Mouse (Mus musculus): ENCODE measurements around the gene Prpf8. TPM values are rescaled to one million over a fixed set of nuclear protein-coding genes. Genes with fewer than 3 reads are reported as not detected.

Gene Prpf8
- 64.6 TPM for polyA plus RNA-seq (2014; fragmentation: Illumina TruSeq; extraction: RNeasy Lipid Tissue Mini Kit (QIAGEN cat#74804); ENCODE audit: low read depth, low replicate concordance)

DNA sequence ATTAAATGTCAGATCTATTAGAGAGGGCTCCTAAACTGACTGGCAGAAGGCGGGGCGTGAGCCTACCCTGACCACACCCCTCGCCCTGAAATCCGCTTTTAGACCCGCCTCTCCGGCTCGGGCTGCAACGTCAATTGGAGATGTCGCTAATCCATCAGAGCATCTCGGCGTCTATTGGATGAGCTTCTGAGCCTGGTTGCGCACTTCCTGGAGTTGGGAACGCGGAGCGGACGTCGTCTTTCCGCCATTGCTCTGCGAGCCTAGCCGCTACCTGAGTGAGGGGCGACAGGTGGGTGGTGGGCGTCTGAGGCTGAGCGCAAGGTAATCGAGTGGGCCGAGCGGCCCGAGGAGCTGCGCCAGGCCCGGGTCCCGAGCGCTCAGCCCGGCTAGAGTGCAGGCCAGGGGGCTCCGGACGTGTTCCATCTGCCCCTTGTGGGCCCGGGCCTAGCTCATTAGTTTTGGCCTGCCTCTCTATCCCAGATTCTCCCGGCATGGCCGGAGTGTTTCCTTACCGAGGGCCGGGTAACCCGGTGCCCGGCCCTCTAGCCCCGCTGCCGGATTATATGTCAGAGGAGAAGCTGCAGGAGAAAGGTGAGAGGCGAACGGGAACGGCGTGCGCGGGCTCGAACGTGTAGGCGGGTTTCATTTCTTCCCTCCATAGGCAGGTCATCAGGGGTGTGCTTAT is at the start of gene Prpf8:
Prpf8 (plus strand) TSS at position 216 of the 685 bp plus-strand sequence.

DNA sequence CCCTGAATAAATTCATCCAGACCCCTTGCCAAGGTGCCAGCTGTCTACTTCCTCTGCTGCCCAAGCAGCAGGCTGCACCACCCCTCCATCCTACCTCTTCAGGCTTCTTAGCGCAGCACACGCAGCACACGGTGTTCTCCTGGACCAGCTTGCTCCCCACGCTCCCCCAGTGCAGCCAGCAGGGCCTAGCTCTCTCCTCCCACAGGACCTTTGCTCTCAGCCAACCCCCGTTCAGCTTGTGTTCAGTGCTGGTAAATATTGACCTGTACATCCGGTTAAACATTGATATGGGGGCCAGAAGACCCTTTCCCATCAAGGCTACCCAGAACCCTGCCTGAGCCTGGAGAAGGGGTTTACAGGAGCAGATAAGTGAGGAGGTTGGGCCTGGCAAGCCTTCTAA is 47.3 kb upstream of the Prpf8 start, which contains the start of gene Serpinf2:
Serpinf2 (minus strand) TSS at position 229 of the 400 bp plus-strand sequence.

GRCm38 (mm10) chr11:75453991-75454930 is 32.4 kb upstream of the Prpf8 start, which contains the start of gene Wdr81:
Gene Wdr81, minus strand, starts transcription at chr11:75454717.

DNA sequence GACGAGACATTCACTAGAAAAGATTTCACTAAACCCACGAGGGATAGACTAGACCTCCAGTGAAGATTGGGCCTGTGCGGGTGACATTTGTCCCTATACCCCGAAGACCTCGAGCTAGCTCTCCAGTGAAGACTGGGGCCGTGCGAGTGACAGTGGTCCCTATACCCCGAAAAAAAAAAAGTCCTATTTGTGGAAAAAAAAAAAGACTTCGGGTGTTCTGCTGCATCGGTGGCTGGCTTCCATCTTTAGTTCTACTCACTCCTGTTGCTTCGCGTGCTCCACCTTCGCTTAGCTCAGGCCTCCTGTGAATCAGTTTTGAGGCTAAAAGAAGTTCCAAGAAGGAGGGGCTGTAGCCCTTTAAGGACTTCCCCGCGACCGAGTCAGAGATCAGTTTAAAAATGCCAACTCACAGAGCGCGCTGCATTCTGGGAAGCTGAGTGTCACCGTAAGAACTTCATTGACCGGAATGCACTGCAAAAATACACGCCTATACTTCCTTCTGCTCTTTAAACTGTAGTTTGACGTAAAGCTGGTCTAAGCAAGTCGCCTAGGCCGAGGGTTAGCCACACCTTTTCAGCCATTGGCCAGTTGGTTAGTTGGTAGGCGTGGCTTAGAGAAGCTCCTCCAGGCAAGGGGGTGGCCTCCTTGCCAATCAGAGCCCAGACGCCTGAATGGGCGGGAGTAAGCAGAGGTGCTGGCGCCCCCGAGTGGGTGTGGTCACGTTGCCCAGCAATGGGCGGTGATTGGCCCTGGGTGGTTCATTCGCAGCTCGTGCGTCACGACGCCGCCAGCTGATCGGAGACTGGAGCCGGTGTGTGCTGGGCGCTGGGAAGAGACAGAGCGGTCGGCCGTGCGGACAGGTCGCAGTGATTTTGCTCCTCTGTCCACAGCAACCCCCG is 25.5 kb upstream of the Prpf8 start, which contains the start of gene Tlcd2:
Tlcd2 (plus strand) TSS at position 872 of the 899 bp plus-strand sequence.

DNA sequence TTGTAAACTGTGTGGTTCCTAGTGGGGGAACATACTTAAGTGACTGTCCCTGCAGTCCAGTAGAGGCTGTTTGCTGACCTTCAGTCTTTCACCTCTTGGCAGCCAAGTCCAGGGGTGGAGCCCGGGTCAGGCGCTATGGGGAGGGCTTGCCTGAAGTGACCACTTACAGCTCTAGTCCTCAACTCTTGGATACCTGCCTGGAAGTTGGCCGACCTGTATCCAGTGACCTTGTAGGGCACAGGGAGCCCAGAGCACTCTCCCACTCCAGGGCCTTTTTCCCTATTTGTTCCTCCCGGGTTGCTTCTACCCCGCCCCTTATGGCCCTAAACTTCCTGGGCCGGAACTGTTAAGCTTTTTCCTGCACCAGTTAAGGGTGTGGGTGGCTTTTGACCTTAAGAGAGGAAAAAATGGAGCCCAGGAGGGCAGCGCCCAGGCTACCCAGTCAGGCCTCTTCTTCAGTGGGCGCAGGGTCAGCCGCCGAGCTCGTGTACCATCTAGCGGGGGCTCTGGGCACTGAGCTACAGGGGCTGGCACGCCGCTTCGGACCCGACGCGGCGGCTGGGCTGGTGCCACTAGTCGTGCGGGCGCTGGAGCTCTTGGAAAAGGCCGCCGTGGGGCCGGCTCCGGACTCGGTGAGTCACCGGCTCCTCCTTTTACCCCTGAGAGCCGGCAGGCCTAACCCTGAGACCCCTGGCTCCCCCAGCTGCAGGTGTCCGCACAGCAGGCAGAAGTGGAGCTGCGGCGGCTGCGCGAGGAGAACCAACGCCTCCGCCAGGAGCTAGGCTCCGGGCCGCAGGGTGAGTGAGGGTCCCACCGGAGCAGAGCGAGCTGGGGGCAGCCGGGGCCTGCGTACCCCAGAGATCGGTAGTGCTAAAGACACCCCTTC is 23.4 kb downstream of the Prpf8 start, which contains the start of gene Rilp:
Rilp (plus strand) TSS at position 354 of the 886 bp plus-strand sequence.

GRCm38 (mm10) chr11:75513336-75513735 is 26.7 kb downstream of the Prpf8 start, which contains the start of gene Scarf1:
Gene Scarf1, plus strand, starts transcription at chr11:75513540.

GRCm38 (mm10) chr11:75531469-75532242 is 45.0 kb downstream of the Prpf8 start, which contains the start of gene Slc43a2:
Gene Slc43a2, plus strand, starts transcription at chr11:75531694.

Other genes starting within 250 kb of the Prpf8 start
- 52.9 TPM for gene Rpa1, start 138.5 kb upstream of the Prpf8 start, polyA plus RNA-seq (2014; fragmentation: Illumina TruSeq; extraction: RNeasy Lipid Tissue Mini Kit (QIAGEN cat#74804); ENCODE audit: low read depth, low replicate concordance)
- 5.5 TPM for gene Smyd4, start 138.4 kb upstream of the Prpf8 start, polyA plus RNA-seq (2014; fragmentation: Illumina TruSeq; extraction: RNeasy Lipid Tissue Mini Kit (QIAGEN cat#74804); ENCODE audit: low read depth, low replicate concordance)
- 70.7 TPM for gene Serpinf1, start 64.1 kb upstream of the Prpf8 start, polyA plus RNA-seq (2014; fragmentation: Illumina TruSeq; extraction: RNeasy Lipid Tissue Mini Kit (QIAGEN cat#74804); ENCODE audit: low read depth, low replicate concordance)
- gene Serpinf2, start 47.2 kb upstream of the Prpf8 start, polyA plus RNA-seq (2014; fragmentation: Illumina TruSeq; extraction: RNeasy Lipid Tissue Mini Kit (QIAGEN cat#74804); ENCODE audit: low read depth, low replicate concordance), result 0.34 TPM
- gene Wdr81, start 32.1 kb upstream of the Prpf8 start, polyA plus RNA-seq (2014; fragmentation: Illumina TruSeq; extraction: RNeasy Lipid Tissue Mini Kit (QIAGEN cat#74804); ENCODE audit: low read depth, low replicate concordance), result 6.2 TPM
- 14.3 TPM for gene Tlcd2, start 25.1 kb upstream of the Prpf8 start, polyA plus RNA-seq (2014; fragmentation: Illumina TruSeq; extraction: RNeasy Lipid Tissue Mini Kit (QIAGEN cat#74804); ENCODE audit: low read depth, low replicate concordance)
- 49.1 TPM for gene Rilp, start 23.3 kb downstream of the Prpf8 start, polyA plus RNA-seq (2014; fragmentation: Illumina TruSeq; extraction: RNeasy Lipid Tissue Mini Kit (QIAGEN cat#74804); ENCODE audit: low read depth, low replicate concordance)
- gene Scarf1, start 26.7 kb downstream of the Prpf8 start, polyA plus RNA-seq (2014; fragmentation: Illumina TruSeq; extraction: RNeasy Lipid Tissue Mini Kit (QIAGEN cat#74804); ENCODE audit: low read depth, low replicate concordance), result 11.8 TPM
- gene Slc43a2, start 44.9 kb downstream of the Prpf8 start, polyA plus RNA-seq (2014; fragmentation: Illumina TruSeq; extraction: RNeasy Lipid Tissue Mini Kit (QIAGEN cat#74804); ENCODE audit: low read depth, low replicate concordance), result 6.3 TPM
- gene Pitpna, start 101.3 kb downstream of the Prpf8 start, polyA plus RNA-seq (2014; fragmentation: Illumina TruSeq; extraction: RNeasy Lipid Tissue Mini Kit (QIAGEN cat#74804); ENCODE audit: low read depth, low replicate concordance), result 81.4 TPM
- gene Inpp5k, start 144.2 kb downstream of the Prpf8 start, polyA plus RNA-seq (2014; fragmentation: Illumina TruSeq; extraction: RNeasy Lipid Tissue Mini Kit (QIAGEN cat#74804); ENCODE audit: low read depth, low replicate concordance), result 38.5 TPM
- 71.2 TPM for gene Myo1c, start 163.7 kb downstream of the Prpf8 start, polyA plus RNA-seq (2014; fragmentation: Illumina TruSeq; extraction: RNeasy Lipid Tissue Mini Kit (QIAGEN cat#74804); ENCODE audit: low read depth, low replicate concordance)
- 68.1 TPM for gene Crk, start 192.4 kb downstream of the Prpf8 start, polyA plus RNA-seq (2014; fragmentation: Illumina TruSeq; extraction: RNeasy Lipid Tissue Mini Kit (QIAGEN cat#74804); ENCODE audit: low read depth, low replicate concordance)
- 378 TPM for gene Ywhae, start 246.1 kb downstream of the Prpf8 start, polyA plus RNA-seq (2014; fragmentation: Illumina TruSeq; extraction: RNeasy Lipid Tissue Mini Kit (QIAGEN cat#74804); ENCODE audit: low read depth, low replicate concordance)